Mouse (Mus musculus): Measurements from ENCODE around the gene Olfr554.

DNA sequence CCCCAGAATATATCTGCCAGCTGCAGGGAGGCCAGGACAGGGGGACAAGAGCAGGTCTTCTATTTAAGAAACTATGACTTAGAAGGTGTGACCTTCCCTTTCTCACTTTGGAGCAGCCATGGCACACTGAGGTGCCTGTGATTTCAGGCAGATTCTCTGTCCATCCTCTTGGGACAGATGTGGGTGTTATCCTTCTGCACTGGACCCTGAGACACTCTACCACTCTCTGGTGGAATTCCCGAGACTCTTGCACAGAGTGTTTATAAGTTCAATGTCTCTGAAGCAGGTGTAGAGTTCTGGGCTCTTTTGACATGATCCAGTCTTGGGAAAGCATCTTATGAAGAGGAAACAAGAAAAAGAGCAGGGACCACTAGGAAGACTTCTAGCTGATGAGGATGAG, at the start of gene Olfr554:
- TF ChIP-seq POLR2A (IDR thresholded peaks at IDR 0.05; ENCODE audit: low read depth, low read length) (no peak), CTCF (IDR thresholded peaks at IDR 0.05; ENCODE audit: extremely low read depth, insufficient read depth, insufficient read length, insufficient replicate concordance) (no peak)
